Mouse (Mus musculus): Measurements from ENCODE around the gene Slc24a5. TPM values are rescaled to one million over a fixed set of nuclear protein-coding genes. Genes with fewer than 3 reads are reported as not detected.

The Slc24a5 gene
- polyA plus RNA-seq, 1 experiment = 0.04 TPM

DNA sequence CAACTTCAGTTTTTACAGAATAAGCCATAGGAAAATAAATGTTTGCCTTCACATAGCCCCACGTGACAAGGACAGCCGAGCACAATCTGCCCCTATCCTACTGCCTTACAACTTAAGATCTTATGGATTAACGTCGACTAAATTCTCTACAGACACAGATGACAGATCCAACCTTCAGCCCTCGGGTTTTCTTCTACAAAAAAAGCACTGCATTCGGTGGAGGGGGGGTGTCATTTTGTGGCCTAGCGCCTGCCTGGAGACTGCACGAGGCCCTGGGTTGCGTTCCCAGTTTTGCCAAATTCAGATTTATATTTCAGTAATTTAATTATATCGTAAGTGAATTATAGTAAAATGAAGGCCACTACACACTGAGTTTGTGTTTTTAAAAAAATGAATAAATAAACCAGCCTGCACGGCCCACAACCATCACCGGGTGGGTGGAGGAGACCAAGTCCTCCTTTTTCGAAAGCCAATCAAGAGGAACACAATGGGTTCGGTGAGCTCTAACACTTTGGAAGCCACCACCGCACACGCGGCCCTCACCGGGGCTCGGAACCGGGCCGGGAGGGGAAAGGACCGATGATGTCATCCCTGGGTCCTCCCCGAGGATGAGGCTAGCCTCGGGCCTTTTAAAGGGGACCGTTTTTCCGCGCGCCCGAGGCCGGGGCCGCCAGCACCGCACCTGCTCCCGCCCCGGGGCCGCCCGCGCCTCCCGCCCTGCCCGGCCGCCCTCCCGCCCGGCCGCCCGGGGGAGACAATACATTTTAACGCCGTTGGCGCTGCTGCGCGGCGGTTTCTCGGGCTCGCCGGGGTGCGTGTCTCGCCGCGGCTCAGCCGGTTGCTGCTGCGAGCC lies 54.9 kb downstream of the Slc24a5 start:
- peaks cover 51% of the 10 kb centered on the region for H3K79me3 ChIP-seq (ENCODE audit: low read depth)
- H3K36me3 ChIP-seq (ENCODE audit: control insufficient read depth, insufficient read depth) = peaks cover 14% of the 10 kb centered on the region
- H3K27me3 ChIP-seq (ENCODE audit: control insufficient read depth, insufficient read depth, insufficient read length) = no peaks in the 10 kb centered on the region
- TF ChIP-seq MAX (IDR thresholded peaks at IDR 0.05) (peak; percentile 61), MYOG (IDR thresholded peaks at IDR 0.05; ENCODE audit: control insufficient read depth, extremely low read depth, insufficient read length) (no peak), CTCF (IDR thresholded peaks at IDR 0.05; ENCODE audit: control insufficient read depth, insufficient read depth, insufficient read length) (no peak), MYOD1 (IDR thresholded peaks at IDR 0.05; ENCODE audit: control insufficient read depth, insufficient read length, low read depth) (no peak), USF1 (IDR thresholded peaks at IDR 0.05; ENCODE audit: low read depth) (peak; percentile 81), FOSL1 (IDR thresholded peaks at IDR 0.05; ENCODE audit: insufficient read depth, low read length, poor library complexity, severe bottlenecking) (no peak), CEBPB (IDR thresholded peaks at IDR 0.05; ENCODE audit: low read depth) (no peak)
- H3K79me2 ChIP-seq (ENCODE audit: control insufficient read depth, insufficient read depth) = peaks cover 56% of the 10 kb centered on the region
- H3ac ChIP-seq (ENCODE audit: control insufficient read depth, insufficient read length, low read depth) = peak overlapping the region; percentile 88
- peak overlapping the region; percentile 80 for H3K4me3 ChIP-seq (ENCODE audit: insufficient read depth, poor library complexity, severe bottlenecking)

DNA sequence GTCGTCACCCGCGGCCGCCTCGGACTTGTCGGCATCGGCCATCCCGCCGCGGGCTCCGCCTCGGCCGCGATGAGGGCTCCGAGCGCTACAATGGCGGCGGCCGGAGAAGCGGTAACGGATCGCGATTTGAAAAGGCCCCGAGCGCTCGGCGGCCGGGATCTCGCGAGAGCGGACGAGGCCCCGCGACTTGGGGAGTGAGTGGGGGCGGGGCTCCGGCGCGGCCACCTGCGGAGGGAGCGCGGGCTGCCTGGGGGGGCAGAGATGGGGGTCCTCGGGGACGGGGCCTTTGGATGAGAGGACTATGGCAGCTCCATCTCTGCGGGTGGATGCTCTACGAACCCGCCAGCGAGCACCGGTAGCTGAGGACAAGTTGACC lies 55.5 kb downstream of the Slc24a5 start, which contains the start of gene Myef2:
TSS of gene Myef2 (minus strand) at position 185 of the 376 bp plus-strand sequence.
- Histone ChIP-seq H3K4me3 (ENCODE audit: insufficient read depth, poor library complexity, severe bottlenecking) (peak within 1 kb of the TSS; percentile 80), H3K79me3 (ENCODE audit: low read depth) (peaks cover 45% of the 10 kb centered on the region), H3K27me3 (ENCODE audit: control insufficient read depth, insufficient read depth, insufficient read length) (no peaks in the 10 kb centered on the region), H3K36me3 (ENCODE audit: control insufficient read depth, insufficient read depth) (peaks cover 14% of the 10 kb centered on the region), H3K79me2 (ENCODE audit: control insufficient read depth, insufficient read depth) (peaks cover 50% of the 10 kb centered on the region), H3ac (ENCODE audit: control insufficient read depth, insufficient read length, low read depth) (peak within 1 kb of the TSS; percentile 88)
- TF ChIP-seq FOSL1 (IDR thresholded peaks at IDR 0.05; ENCODE audit: insufficient read depth, low read length, poor library complexity, severe bottlenecking) (no peak), CEBPB (IDR thresholded peaks at IDR 0.05; ENCODE audit: low read depth) (no peak), MYOG (IDR thresholded peaks at IDR 0.05; ENCODE audit: control insufficient read depth, extremely low read depth, insufficient read length) (no peak)

DNA sequence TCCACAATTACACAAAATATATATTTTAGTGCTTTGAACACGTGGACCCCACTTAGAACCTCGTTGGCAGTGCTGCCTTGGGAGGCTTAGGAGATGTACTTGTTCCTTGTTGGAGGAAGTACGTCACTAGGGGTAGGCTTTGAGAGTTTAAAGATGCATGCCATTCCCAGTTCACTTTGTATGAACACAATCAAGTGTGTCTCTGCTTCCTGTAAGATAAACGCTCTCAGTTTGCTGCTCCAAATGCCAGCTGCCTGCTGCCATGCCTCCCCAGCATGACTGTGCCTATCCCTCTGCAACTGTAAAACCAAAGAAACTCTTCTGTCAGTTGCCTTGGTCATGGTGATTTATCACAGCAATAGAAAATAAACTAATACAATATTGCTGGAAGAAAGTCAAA lies 57.9 kb downstream of the Slc24a5 start:
- TF ChIP-seq MAX (IDR thresholded peaks at IDR 0.05) = no peak
- no peak for TF ChIP-seq MYOG (IDR thresholded peaks at IDR 0.05; ENCODE audit: control insufficient read depth, extremely low read depth, insufficient read length)
- no peak for TF ChIP-seq CTCF (IDR thresholded peaks at IDR 0.05; ENCODE audit: control insufficient read depth, insufficient read depth, insufficient read length)
- no peak for TF ChIP-seq CEBPB (IDR thresholded peaks at IDR 0.05; ENCODE audit: low read depth)
- Histone ChIP-seq H3K79me2 (ENCODE audit: control insufficient read depth, insufficient read depth) (peaks cover 26% of the 10 kb centered on the region), H3K36me3 (ENCODE audit: control insufficient read depth, insufficient read depth) (peaks cover 1% of the 10 kb centered on the region), H3K27me3 (ENCODE audit: control insufficient read depth, insufficient read depth, insufficient read length) (no peaks in the 10 kb centered on the region), H3ac (ENCODE audit: control insufficient read depth, insufficient read length, low read depth) (no peak overlapping the region), H3K4me3 (ENCODE audit: insufficient read depth, poor library complexity, severe bottlenecking) (no peak overlapping the region), H3K79me3 (ENCODE audit: low read depth) (peaks cover 22% of the 10 kb centered on the region)

DNA sequence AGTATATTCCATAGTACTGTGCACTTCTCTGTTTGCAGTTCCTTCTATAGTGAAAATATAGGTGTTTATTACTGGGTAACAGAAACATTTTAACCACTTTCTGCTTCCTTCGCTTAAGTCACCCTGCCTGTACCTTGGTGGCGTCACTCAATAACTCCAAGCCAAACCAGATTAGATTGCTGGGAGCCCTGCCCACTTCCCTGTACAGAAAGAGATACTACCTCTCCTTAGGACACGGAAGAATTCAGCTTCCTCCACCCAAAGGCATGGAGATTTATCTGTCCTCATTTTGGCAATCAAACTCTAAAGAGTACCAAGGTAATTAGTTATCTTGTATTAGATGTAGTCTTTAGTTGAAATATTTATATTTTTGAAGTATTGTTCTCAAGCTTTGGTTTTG lies 58.9 kb downstream of the Slc24a5 start:
- H3K27me3 ChIP-seq (ENCODE audit: control insufficient read depth, insufficient read depth, insufficient read length) = no peaks in the 10 kb centered on the region
- no peak overlapping the region for H3K4me3 ChIP-seq (ENCODE audit: insufficient read depth, poor library complexity, severe bottlenecking)

DNA sequence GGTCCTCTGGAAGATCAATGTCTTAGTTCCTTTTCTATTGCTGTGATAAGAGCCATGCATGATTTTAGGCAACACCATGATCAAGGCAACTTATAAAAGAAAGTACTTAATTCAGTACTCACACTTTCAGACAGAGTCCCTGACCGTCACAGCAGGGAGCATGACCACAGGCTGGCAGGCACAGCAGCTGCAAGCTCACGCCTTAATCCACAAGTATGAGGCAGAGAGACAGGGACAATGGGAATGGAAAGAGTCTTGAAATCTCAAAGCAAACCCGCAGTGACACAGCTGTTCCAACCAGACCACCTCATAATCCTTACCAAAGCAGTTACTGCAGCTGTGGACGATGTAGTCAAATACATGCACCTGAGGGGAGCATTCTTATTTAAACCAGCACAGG lies 66.2 kb downstream of the Slc24a5 start:
- Histone ChIP-seq H3K4me3 (ENCODE audit: insufficient read depth, poor library complexity, severe bottlenecking) (no peak overlapping the region), H3K27me3 (ENCODE audit: control insufficient read depth, insufficient read depth, insufficient read length) (no peaks in the 10 kb centered on the region), H3K79me3 (ENCODE audit: low read depth) (no peaks in the 10 kb centered on the region), H3K36me3 (ENCODE audit: control insufficient read depth, insufficient read depth) (no peaks in the 10 kb centered on the region), H3ac (ENCODE audit: control insufficient read depth, insufficient read length, low read depth) (no peak overlapping the region), H3K79me2 (ENCODE audit: control insufficient read depth, insufficient read depth) (no peaks in the 10 kb centered on the region)
- TF ChIP-seq CTCF (IDR thresholded peaks at IDR 0.05; ENCODE audit: control insufficient read depth, insufficient read depth, insufficient read length) (no peak), MYOD1 (IDR thresholded peaks at IDR 0.05; ENCODE audit: control insufficient read depth, insufficient read length, low read depth) (peak; percentile 97)

More for the DNA sequence above, 58.9 kb downstream of the Slc24a5 start:
- Histone ChIP-seq H3K36me3 (ENCODE audit: control insufficient read depth, insufficient read depth) (no peaks in the 10 kb centered on the region), H3ac (ENCODE audit: control insufficient read depth, insufficient read length, low read depth) (no peak overlapping the region), H3K79me3 (ENCODE audit: low read depth) (peaks cover 13% of the 10 kb centered on the region), H3K79me2 (ENCODE audit: control insufficient read depth, insufficient read depth) (peaks cover 16% of the 10 kb centered on the region)
- TF ChIP-seq MYOD1 (IDR thresholded peaks at IDR 0.05; ENCODE audit: control insufficient read depth, insufficient read length, low read depth) (no peak), CEBPB (IDR thresholded peaks at IDR 0.05; ENCODE audit: low read depth) (no peak), CTCF (IDR thresholded peaks at IDR 0.05; ENCODE audit: control insufficient read depth, insufficient read depth, insufficient read length) (no peak), MAX (IDR thresholded peaks at IDR 0.05) (no peak), USF1 (IDR thresholded peaks at IDR 0.05; ENCODE audit: low read depth) (no peak), FOSL1 (IDR thresholded peaks at IDR 0.05; ENCODE audit: insufficient read depth, low read length, poor library complexity, severe bottlenecking) (no peak), MYOG (IDR thresholded peaks at IDR 0.05; ENCODE audit: control insufficient read depth, extremely low read depth, insufficient read length) (no peak)

All from C2C12 (cell line).